Mouse (Mus musculus) liver, adult 10 weeks (tissue): ENCODE results near the gene U2surp. TPM values are rescaled to one million over a fixed set of nuclear protein-coding genes. Genes with fewer than 3 reads are reported as not detected.

Experiments
- polyA plus RNA-seq: library from polyadenylated mRNA; stranded (reverse); fragments of 350-450 nt; fragmentation: Illumina TruSeq; extraction: RNeasy Lipid Tissue Mini Kit (QIAGEN cat#74804); gene quantifications from one replicate; pipeline ENCODE4 v1.2.3, GENCODE M21; 2014; ENCODE audit warnings: low read depth, low replicate concordance

Gene U2surp
- 37.5 TPM for polyA plus RNA-seq

GRCm38 (mm10) chr9:95511472-95512330 is at the start of gene U2surp:
TSS of gene U2surp (minus strand) at chr9:95511996.

GRCm38 (mm10) chr9:95559059-95559935 is 47.5 kb upstream of the U2surp start, which contains the start of gene Paqr9:
TSS of gene Paqr9 (plus strand) at chr9:95559657.

Other genes starting within 250 kb of the U2surp start
- gene Chst2, start 105.3 kb downstream of the U2surp start, polyA plus RNA-seq, result 0.37 TPM
- gene Paqr9, start 47.7 kb upstream of the U2surp start, polyA plus RNA-seq, result 151 TPM
- gene Pcolce2, start 125.6 kb upstream of the U2surp start, polyA plus RNA-seq, result 0.77 TPM
- 0.29 TPM for gene Trpc1, start 238.4 kb upstream of the U2surp start, polyA plus RNA-seq